19 mouse cellular contexts compared by ENCODE assay signal in genomic region chr11:115997047-115997446, GRCm38 (mm10). TPM values are rescaled to one million over a fixed set of nuclear protein-coding genes. Genes with fewer than 3 reads are reported as not detected.
"Had no signal": no experiment of that assay in that cellular context is flagged by ENCODE, and none has a peak within 500 bp of the region (broad histone marks: within the 10 kb centered on the region; RNA-seq: fewer than 3 reads in every experiment).

No protein-coding gene starts in this region.

- H3K27ac ChIP-seq: kidney, embryonic 15.5 days; limb, embryonic 12.5 days; limb, embryonic 15.5 days; liver, embryonic 14.5 days; macrophage; midbrain, embryonic 13.5 days; stomach, embryonic 15.5 days had no signal

- H3K4me1 ChIP-seq: limb, embryonic 12.5 days; stomach, embryonic 15.5 days had no signal

- H3K4me3 ChIP-seq: kidney, embryonic 15.5 days; limb, embryonic 12.5 days; limb, embryonic 15.5 days; midbrain, embryonic 13.5 days; stomach, embryonic 15.5 days had no signal

- H3K27me3 ChIP-seq: limb, embryonic 15.5 days; stomach, embryonic 15.5 days had no signal

- ATAC-seq: liver, postnatal 0 days; lung, postnatal 0 days; midbrain, embryonic 13.5 days; midbrain, embryonic 16.5 days had no signal

- H3K4me2 ChIP-seq: kidney, embryonic 15.5 days; limb, embryonic 12.5 days; limb, embryonic 15.5 days; liver, embryonic 11.5 days; lung, embryonic 14.5 days; midbrain, embryonic 13.5 days; stomach, embryonic 15.5 days had no signal

- H3K9me3 ChIP-seq: kidney, embryonic 15.5 days; limb, embryonic 12.5 days; limb, embryonic 15.5 days; midbrain, embryonic 13.5 days; stomach, embryonic 15.5 days had no signal

- H3K9ac ChIP-seq: kidney, embryonic 15.5 days; limb, embryonic 12.5 days; limb, embryonic 15.5 days; liver, embryonic 14.5 days; liver, postnatal 0 days; lung, embryonic 14.5 days; midbrain, embryonic 13.5 days; stomach, embryonic 15.5 days had no signal

- DNase-seq: kidney, postnatal 10 days; kidney, postnatal 36 days; layer of hippocampus, postnatal 36 days; left cerebral cortex, postnatal 4 days; liver, postnatal 0 days; lung, embryonic 14.5 days; right cerebral cortex, postnatal 25 days; spleen, adult 18-20 months; thymus, postnatal 25 days had no signal

- H3K36me3 ChIP-seq: kidney, embryonic 15.5 days; limb, embryonic 12.5 days; limb, embryonic 15.5 days; midbrain, embryonic 13.5 days; stomach, embryonic 15.5 days had no signal

RNA-seq across cellular contexts. Expression of gene Itgb4, which starts 22.5 kb away (rescaled TPM):
- polyA plus RNA-seq: macrophage had no signal
